Mouse (Mus musculus) bone marrow macrophage, adult 2 months (primary cell): ENCODE results near the gene Axin1.

Experiments used
- CTCF ChIP-seq: IDR thresholded peaks from 2 replicates; pipeline ENCODE4 v1.5.1; 2012; ENCODE audit warnings: low read depth, mild to moderate bottlenecking, low read length, moderate library complexity
- POLR2A ChIP-seq: IDR thresholded peaks from 2 replicates; pipeline ENCODE4 v1.6.1; 2012; ENCODE audit warnings: mild to moderate bottlenecking, low read depth, low read length, borderline replicate concordance

DNA sequence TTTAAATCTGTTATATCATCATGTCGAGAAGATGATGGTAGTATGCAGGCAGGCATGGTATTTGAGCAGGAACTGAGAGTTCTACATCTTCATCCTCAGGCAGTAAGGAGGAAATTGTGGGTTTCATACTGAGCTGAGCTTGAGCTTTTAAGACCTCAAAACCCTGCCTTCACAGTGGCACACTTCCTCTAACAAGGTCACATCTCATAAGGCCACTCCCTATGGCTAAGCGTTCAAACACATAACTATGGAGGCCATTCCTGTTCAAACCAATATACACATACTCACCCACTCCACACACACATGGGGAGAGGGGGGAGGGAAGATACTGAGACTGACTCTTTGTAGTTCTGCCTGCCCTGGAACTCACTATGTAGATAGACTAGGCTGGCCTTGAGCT, 29.6 kb downstream of the Axin1 start:
- TF ChIP-seq CTCF (no peak), POLR2A (no peak)
